Mouse (Mus musculus) neural tube, embryonic 14.5 days (tissue): ENCODE measurements around the gene Polr2l. TPM values are rescaled to one million over a fixed set of nuclear protein-coding genes. Genes with fewer than 3 reads are reported as not detected.
"Not testable (repeated sequence)": the region's sequence is repeated elsewhere in the genome, so short reads cannot be mapped to it uniquely, and the experiment has no call there.

Experiments
- ATAC-seq: fragments of 200-750 bp; cut with Nextera tagmentation; 2 replicates; pipeline ENCODE4 v1.8.0; 2017; ENCODE audit warnings: low read depth, mild to moderate bottlenecking, moderate TSS enrichment, moderate library complexity
- H3K27ac ChIP-seq: fragments of 300-500 bp; sonication (generic); 2 replicates; pipeline ENCODE4 v1.5.1; 2014; ENCODE audit warnings: low read depth, mild to moderate bottlenecking, control low read depth, low read length, moderate library complexity, mixed read lengths
- H3K27me3 ChIP-seq: fragments of 300-500 bp; sonication (generic); 2 replicates; pipeline ENCODE4 v1.6.1; 2014; ENCODE audit warnings: low read length; ENCODE audit not compliant: control insufficient read depth, insufficient read depth
- H3K36me3 ChIP-seq: fragments of 300-500 bp; sonication (generic); 2 replicates; pipeline ENCODE4 v1.6.1; 2014; ENCODE audit warnings: low read length, mixed read lengths; ENCODE audit not compliant: control insufficient read depth, insufficient read depth
- H3K4me1 ChIP-seq: fragments of 300-500 bp; sonication (generic); 2 replicates; pipeline ENCODE4 v1.6.1; 2014; ENCODE audit warnings: low read length; ENCODE audit not compliant: control insufficient read depth, insufficient read depth
- H3K4me2 ChIP-seq: fragments of 300-500 bp; sonication (generic); 2 replicates; pipeline ENCODE4 v1.6.1; 2014; ENCODE audit warnings: mild to moderate bottlenecking, low read depth, low read length, control low read depth
- H3K4me3 ChIP-seq: fragments of 300-500 bp; sonication (generic); 2 replicates; pipeline ENCODE4 v1.5.1; 2014; ENCODE audit warnings: low read depth, low read length, control low read depth, mixed read lengths
- H3K9ac ChIP-seq: fragments of 300-500 bp; sonication (generic); replicated peaks from 2 replicates; pipeline ENCODE4 v1.6.1; 2014; ENCODE audit warnings: low read depth, mild to moderate bottlenecking, control low read depth, low read length, mixed read lengths
- H3K9me3 ChIP-seq: fragments of 300-500 bp; sonication (generic); 2 replicates; pipeline ENCODE4 v1.6.1; 2016; ENCODE audit warnings: low read length; ENCODE audit not compliant: control insufficient read depth
- WGBS: fragments of 180-500 bp; shearing (Covaris S2); extraction: QIAGEN DNeasy Blood & Tissue Kit; methylation state at CpG from one replicate; pipeline ENCODE4 v1.1.7; 2014; 5-methylcytosine and 5-hydroxymethylcytosine counted together
- polyA plus RNA-seq: library from polyadenylated mRNA; unstranded; fragments of >200 nt; fragmentation: Nextera tagmentation; extraction: Ambion mirVana; gene quantifications from 2 replicates; pipeline ENCODE4 v1.2.1, GENCODE M21; 2014

Gene Polr2l
- polyA plus RNA-seq, 1 experiment from 2014 or later, result 87.3 TPM

- Histone ChIP-seq H3K27ac (peak overlapping the region; percentile 10; the same call in 1 of the 2 replicates), H3K27me3 (peaks cover 13% of the 10 kb centered on the region), H3K36me3 (peaks cover 16% of the 10 kb centered on the region; the same call in 1 of the 2 replicates), H3K4me2 (peak overlapping the region; percentile 71), H3K9ac (peak overlapping the region; percentile 55), H3K4me1 (peaks cover 10% of the 10 kb centered on the region), H3K9me3 (no peaks in the 10 kb centered on the region), H3K4me3 (peak overlapping the region; percentile 49)
- ATAC-seq, result peak; percentile 41
- 1% methylated on average over 23 of the region's 23 CpGs for WGBS
Measured at GRCm38 (mm10) chr7:141455610-141456314, 19.2 kb downstream of the Polr2l start.

- Histone ChIP-seq H3K4me2 (peak within 1 kb of the TSS; percentile 71), H3K9ac (peak within 1 kb of the TSS; percentile 55), H3K27me3 (peaks cover 8% of the 10 kb centered on the region), H3K4me1 (peaks cover 10% of the 10 kb centered on the region), H3K9me3 (no peaks in the 10 kb centered on the region), H3K27ac (peak within 1 kb of the TSS; percentile 10; the same call in 1 of the 2 replicates), H3K4me3 (peak within 1 kb of the TSS; percentile 49), H3K36me3 (peaks cover 20% of the 10 kb centered on the region; the same call in 1 of the 2 replicates)
- ATAC-seq, result peak; percentile 80
- under 1% methylated on average over 45 of the region's 45 CpGs for WGBS
Measured at GRCm38 (mm10) chr7:141454967-141455551, 19.9 kb downstream of the Polr2l start, which contains the start of gene Pnpla2. Gene Pnpla2 (plus strand): TSS chr7:141455198.

- H3K4me3 ChIP-seq, result no peak overlapping the region
- no peak overlapping the region for H3K4me2 ChIP-seq
- no peak overlapping the region for H3K9ac ChIP-seq
- H3K9me3 ChIP-seq, result no peaks in the 10 kb centered on the region
- H3K4me1 ChIP-seq, result peaks cover 12% of the 10 kb centered on the region
- no peak for ATAC-seq
- no peaks in the 10 kb centered on the region for H3K27me3 ChIP-seq
- H3K36me3 ChIP-seq, result peaks cover 15% of the 10 kb centered on the region; the same call in 1 of the 2 replicates
- no peak overlapping the region for H3K27ac ChIP-seq
- WGBS, result 81% methylated on average over 2 of the region's 2 CpGs
Measured at GRCm38 (mm10) chr7:141453636-141454035, 21.3 kb downstream of the Polr2l start.

GRCm38 (mm10) chr7:141451928-141452327 is 23.0 kb downstream of the Polr2l start:
- H3K4me2 ChIP-seq, result no peak overlapping the region
- H3K4me3 ChIP-seq, result no peak overlapping the region
- H3K36me3 ChIP-seq, result peaks cover 17% of the 10 kb centered on the region; the same call in 1 of the 2 replicates
- H3K9me3 ChIP-seq, result no peaks in the 10 kb centered on the region
- no peaks in the 10 kb centered on the region for H3K27me3 ChIP-seq
- H3K4me1 ChIP-seq, result peaks cover 18% of the 10 kb centered on the region
- ATAC-seq, result no peak
- H3K9ac ChIP-seq, result no peak overlapping the region
- H3K27ac ChIP-seq, result no peak overlapping the region

- H3K36me3 ChIP-seq, result peaks cover 17% of the 10 kb centered on the region; the same call in 1 of the 2 replicates
- H3K4me2 ChIP-seq, result peak within 1 kb of the TSS; percentile 83
- peaks cover 17% of the 10 kb centered on the region; the same call in 1 of the 2 replicates for H3K4me1 ChIP-seq
- H3K4me3 ChIP-seq, result peak within 1 kb of the TSS; percentile 70
- under 1% methylated on average over 63 of the region's 63 CpGs for WGBS
- no peaks in the 10 kb centered on the region for H3K27me3 ChIP-seq
- H3K9me3 ChIP-seq, result no peaks in the 10 kb centered on the region
- peak within 1 kb of the TSS; percentile 83 for H3K9ac ChIP-seq
- H3K27ac ChIP-seq, result peak within 1 kb of the TSS; percentile 91
- ATAC-seq, result peak; percentile 95
Measured at GRCm38 (mm10) chr7:141447110-141447991, 27.6 kb downstream of the Polr2l start, which contains the start of gene Rplp2. Gene Rplp2 (plus strand): TSS chr7:141447370.

- peaks cover 17% of the 10 kb centered on the region; the same call in 1 of the 2 replicates for H3K4me1 ChIP-seq
- not testable (repeated sequence) for H3K27ac ChIP-seq, H3K9ac ChIP-seq, ATAC-seq, H3K27me3 ChIP-seq, H3K9me3 ChIP-seq, H3K4me3 ChIP-seq
- peak overlapping the region; percentile 83; the same call in 1 of the 2 replicates for H3K4me2 ChIP-seq
- H3K36me3 ChIP-seq, result peaks cover 12% of the 10 kb centered on the region; the same call in 1 of the 2 replicates
- WGBS, result 94% methylated on average over 3 of the region's 3 CpGs
Measured at GRCm38 (mm10) chr7:141446374-141446773, 28.6 kb downstream of the Polr2l start.

- Histone ChIP-seq H3K9ac (peak within 1 kb of the TSS; percentile 0; the same call in 1 of the 2 replicates), H3K9me3 (no peaks in the 10 kb centered on the region), H3K27me3 (no peaks in the 10 kb centered on the region), H3K4me1 (peaks cover 17% of the 10 kb centered on the region; the same call in 1 of the 2 replicates), H3K36me3 (peaks cover 4% of the 10 kb centered on the region; the same call in 1 of the 2 replicates), H3K4me2 (peak within 1 kb of the TSS; percentile 51), H3K27ac (no peak within 1 kb of the TSS), H3K4me3 (peak within 1 kb of the TSS; percentile 15)
- 0% methylated on average over 25 of the region's 25 CpGs for WGBS
- ATAC-seq, result no peak
Measured at GRCm38 (mm10) chr7:141443828-141444237, 31.1 kb downstream of the Polr2l start, which contains the start of gene Pidd1. Gene Pidd1 (minus strand): TSS chr7:141444025.

GRCm38 (mm10) chr7:141443081-141443821 is 31.7 kb downstream of the Polr2l start:
- WGBS, result 31% methylated on average over 12 of the region's 12 CpGs
- H3K4me3 ChIP-seq, result peak overlapping the region; percentile 15

More at GRCm38 (mm10) chr7:141443081-141443821, 31.7 kb downstream of the Polr2l start:
- H3K9me3 ChIP-seq, result no peaks in the 10 kb centered on the region
- peak overlapping the region; percentile 0; the same call in 1 of the 2 replicates for H3K9ac ChIP-seq
- H3K27me3 ChIP-seq, result no peaks in the 10 kb centered on the region
- H3K36me3 ChIP-seq, result no peaks in the 10 kb centered on the region
- ATAC-seq, result no peak
- peak overlapping the region; percentile 51 for H3K4me2 ChIP-seq
- peaks cover 11% of the 10 kb centered on the region; the same call in 1 of the 2 replicates for H3K4me1 ChIP-seq
- H3K27ac ChIP-seq, result no peak overlapping the region
